Mouse (Mus musculus): ENCODE results near the gene Rpl21. TPM values are rescaled to one million over a fixed set of nuclear protein-coding genes. Genes with fewer than 3 reads are reported as not detected.

Rpl21 gene
- polyA plus RNA-seq, 1 experiment from 2014 or later, result 378 TPM

DNA sequence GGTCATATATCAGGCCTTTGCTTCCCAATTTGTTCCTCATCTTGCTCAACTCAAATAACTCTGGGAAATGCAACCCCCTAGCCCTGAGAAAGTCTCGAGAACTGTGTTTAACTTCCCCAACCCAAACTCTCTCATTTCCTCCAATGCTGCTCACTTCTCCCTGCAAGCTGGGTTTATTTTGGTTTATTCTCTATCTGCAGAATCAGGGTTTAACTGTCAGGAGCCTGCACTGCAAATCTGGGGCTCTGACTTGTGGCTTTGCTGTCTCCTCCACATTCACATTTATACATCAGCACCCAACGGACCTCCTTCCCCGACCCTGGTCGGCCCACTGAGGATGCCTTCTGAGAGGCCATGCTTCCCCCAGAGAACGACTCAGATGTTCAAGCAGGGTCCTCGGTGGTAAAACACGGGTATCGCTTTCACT is 26.7 kb upstream of the Rpl21 start:
- Histone ChIP-seq H3K4me2 (no peak overlapping the region), H3K27ac (no peak overlapping the region), H3K4me3 (no peak overlapping the region), H3K4me1 (replicated peaks) (no peaks in the 10 kb centered on the region), H3K36me3 (no peaks in the 10 kb centered on the region), H3K9ac (no peak overlapping the region), H3K27me3 (no peaks in the 10 kb centered on the region), H3K9me3 (peaks cover 10% of the 10 kb centered on the region; the same call in 1 of the 2 replicates)
- ATAC-seq (ENCODE audit: low FRiP score), result no peak
- WGBS, result 84% methylated on average over 8 of the region's 8 CpGs

DNA sequence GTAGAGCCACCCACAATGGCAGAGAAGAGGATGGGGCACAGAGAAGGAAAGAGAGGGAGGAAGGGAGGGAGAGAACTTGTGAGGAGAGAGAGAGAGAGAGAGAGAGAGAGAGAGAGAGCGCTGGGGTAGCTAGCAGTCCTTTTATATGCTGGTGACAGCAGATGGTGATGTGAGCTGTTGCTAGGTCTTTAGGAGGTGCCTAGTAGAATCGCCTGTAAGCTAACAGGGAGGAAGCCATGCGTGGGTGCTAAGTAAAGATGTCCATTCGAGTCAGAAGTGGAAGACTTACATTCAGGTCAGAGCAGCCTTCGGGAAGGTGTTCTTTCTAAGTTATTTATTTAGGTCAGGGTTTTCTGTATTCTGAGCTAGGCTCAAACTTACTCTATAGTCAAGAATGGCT is 22.7 kb upstream of the Rpl21 start:
- ATAC-seq (ENCODE audit: low FRiP score), result no peak
- Histone ChIP-seq H3K36me3 (no peaks in the 10 kb centered on the region), H3K4me3 (no peak overlapping the region), H3K9me3 (no peaks in the 10 kb centered on the region), H3K9ac (no peak overlapping the region), H3K4me2 (no peak overlapping the region), H3K27ac (no peak overlapping the region), H3K4me1 (replicated peaks) (no peaks in the 10 kb centered on the region), H3K27me3 (no peaks in the 10 kb centered on the region)
- WGBS, result 78% methylated on average over 5 of the region's 5 CpGs

DNA sequence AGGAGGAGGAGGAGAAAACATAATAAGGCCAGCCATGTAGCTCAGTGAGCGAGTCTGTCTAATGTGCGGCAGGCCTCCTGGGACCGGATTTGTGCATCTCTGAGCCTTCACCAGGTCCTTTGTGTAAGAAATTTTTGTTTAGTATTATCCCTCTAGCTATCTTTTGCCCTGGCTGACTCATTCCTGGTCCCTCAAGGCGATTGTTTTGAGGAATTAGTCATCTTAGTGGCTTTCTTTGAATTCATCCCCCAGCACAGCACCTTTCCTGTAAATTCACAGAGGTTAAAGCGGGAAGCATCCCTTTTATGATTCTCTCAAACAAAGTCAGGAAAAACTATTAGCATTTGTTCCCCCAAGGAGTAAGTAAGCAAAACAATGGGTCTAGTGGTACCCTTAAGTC is 19.8 kb upstream of the Rpl21 start:
- Histone ChIP-seq H3K4me2 (no peak overlapping the region), H3K27me3 (no peaks in the 10 kb centered on the region), H3K4me3 (no peak overlapping the region), H3K4me1 (replicated peaks) (no peaks in the 10 kb centered on the region), H3K36me3 (no peaks in the 10 kb centered on the region), H3K27ac (no peak overlapping the region), H3K9ac (no peak overlapping the region), H3K9me3 (no peaks in the 10 kb centered on the region)
- WGBS, result 91% methylated on average over 5 of the region's 5 CpGs
- ATAC-seq (ENCODE audit: low FRiP score), result no peak

DNA sequence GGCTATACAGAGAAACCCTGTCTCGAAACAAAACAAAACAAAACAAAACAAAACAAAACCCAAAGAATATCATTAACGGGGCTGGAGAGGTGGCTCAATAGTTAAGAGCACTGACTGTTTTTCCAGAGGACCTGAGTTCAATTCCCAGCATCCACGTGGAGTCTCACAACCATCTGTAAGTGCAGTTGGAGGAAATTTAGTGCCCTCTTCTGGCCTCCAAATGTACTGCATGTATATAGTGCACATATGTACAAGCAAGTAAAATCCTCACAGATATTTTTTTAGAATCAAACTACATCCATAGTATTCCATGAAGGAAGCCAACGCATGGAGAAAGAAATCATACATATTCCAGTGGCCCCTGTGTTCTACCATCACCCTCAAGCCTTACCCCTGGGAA is 19.3 kb upstream of the Rpl21 start:
- no peak overlapping the region for H3K4me2 ChIP-seq
- 86% methylated on average over 4 of the region's 4 CpGs for whole genome bisulfite sequencing
- ATAC-seq (ENCODE audit: low FRiP score), result no peak
- no peaks in the 10 kb centered on the region for H3K36me3 ChIP-seq
- H3K9me3 ChIP-seq, result no peaks in the 10 kb centered on the region
- no peaks in the 10 kb centered on the region for H3K27me3 ChIP-seq
- no peak overlapping the region for H3K4me3 ChIP-seq
- no peak overlapping the region for H3K9ac ChIP-seq
- H3K4me1 ChIP-seq (replicated peaks), result no peaks in the 10 kb centered on the region
- H3K27ac ChIP-seq, result no peak overlapping the region

DNA sequence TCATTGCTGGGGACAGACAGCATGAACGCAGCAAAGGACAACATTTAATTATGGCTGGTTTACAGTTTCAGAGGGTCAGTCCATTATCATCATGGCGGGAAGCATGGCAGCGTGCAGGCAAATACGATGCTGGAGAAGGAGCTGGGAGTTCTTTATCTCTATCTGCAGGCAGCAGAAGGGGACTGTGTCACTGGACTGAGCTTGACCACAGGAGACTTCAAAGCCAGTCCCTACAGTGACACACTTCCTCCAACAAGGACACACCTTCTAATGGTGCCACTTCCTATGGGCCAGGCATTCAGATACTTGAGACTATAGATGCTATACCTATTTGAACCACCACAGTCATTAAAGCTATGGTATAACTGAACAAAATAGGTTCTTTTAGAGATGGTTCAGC is 17.3 kb upstream of the Rpl21 start:
- H3K36me3 ChIP-seq, result no peaks in the 10 kb centered on the region
- 85% methylated on average over 4 of the region's 4 CpGs for WGBS

DNA sequence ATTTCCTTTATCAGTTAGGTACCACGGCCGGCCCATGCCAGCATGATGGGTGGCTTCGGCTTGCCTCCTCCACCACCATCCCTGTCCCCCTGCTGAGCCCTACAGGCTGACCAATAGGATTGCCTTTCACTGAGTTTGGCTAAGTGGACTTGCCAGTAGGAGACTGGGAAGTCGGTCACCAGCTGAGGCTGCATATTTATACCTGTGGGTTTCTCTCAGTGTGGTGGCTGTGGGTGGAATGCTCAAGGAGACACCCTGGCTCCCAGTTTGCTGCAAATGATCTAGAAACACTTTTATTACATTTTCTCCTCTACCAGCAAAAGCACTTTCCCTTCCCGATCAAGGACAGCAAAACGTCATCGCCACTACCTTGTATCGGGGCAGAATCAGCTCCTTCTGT is 15.1 kb upstream of the Rpl21 start:
- H3K27me3 ChIP-seq, result no peaks in the 10 kb centered on the region
- H3K4me1 ChIP-seq (replicated peaks), result no peaks in the 10 kb centered on the region
- no peaks in the 10 kb centered on the region for H3K9me3 ChIP-seq
- no peak overlapping the region for H3K4me3 ChIP-seq
- H3K27ac ChIP-seq, result no peak overlapping the region
- 85% methylated on average over 8 of the region's 8 CpGs for WGBS
- no peak overlapping the region for H3K4me2 ChIP-seq
- no peak for ATAC-seq (ENCODE audit: low FRiP score)
- no peak overlapping the region for H3K9ac ChIP-seq
- H3K36me3 ChIP-seq, result no peaks in the 10 kb centered on the region

More for the DNA sequence above, 17.3 kb upstream of the Rpl21 start:
- no peaks in the 10 kb centered on the region for H3K4me1 ChIP-seq (replicated peaks)
- no peak overlapping the region for H3K9ac ChIP-seq
- no peaks in the 10 kb centered on the region for H3K27me3 ChIP-seq
- ATAC-seq (ENCODE audit: low FRiP score), result no peak
- no peak overlapping the region for H3K27ac ChIP-seq
- no peaks in the 10 kb centered on the region for H3K9me3 ChIP-seq
- H3K4me3 ChIP-seq, result no peak overlapping the region
- no peak overlapping the region for H3K4me2 ChIP-seq

DNA sequence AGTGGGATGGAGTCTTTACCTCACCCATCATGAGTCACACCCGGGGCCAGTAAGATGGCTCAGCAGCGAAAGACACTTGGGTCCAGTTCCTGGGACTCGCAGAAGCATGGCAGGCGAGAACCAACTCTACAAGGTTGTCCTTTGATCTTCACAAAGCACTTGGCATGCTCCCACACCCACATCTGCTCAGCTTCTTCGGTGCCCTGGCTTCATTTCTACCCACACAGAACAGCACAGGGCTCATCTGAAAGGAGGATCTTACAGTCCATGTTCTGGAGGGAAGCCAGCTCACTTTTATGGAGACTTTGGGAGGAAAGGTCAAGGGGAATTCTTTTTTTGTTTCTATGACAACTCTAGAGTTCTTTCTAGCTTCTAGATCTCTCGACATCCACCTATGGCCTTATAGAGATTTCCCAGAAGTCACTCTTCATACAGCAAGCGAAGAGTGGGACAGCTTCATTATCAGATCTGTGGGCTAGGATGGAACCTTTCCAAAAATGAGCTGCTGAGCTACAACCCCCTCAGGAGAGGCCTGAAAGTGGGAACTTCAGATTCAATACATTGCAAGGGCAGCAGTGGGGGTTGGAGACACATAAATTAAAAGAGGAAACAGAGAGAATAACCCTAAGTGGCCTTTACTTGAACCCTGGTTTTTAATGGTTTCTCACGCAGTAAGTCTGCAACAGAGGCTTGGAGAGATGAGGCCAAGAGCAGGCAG is 13.6 kb upstream of the Rpl21 start:
- Histone ChIP-seq H3K4me3 (no peak overlapping the region), H3K27ac (no peak overlapping the region), H3K36me3 (no peaks in the 10 kb centered on the region), H3K9ac (no peak overlapping the region), H3K4me1 (replicated peaks) (no peaks in the 10 kb centered on the region), H3K9me3 (no peaks in the 10 kb centered on the region), H3K4me2 (no peak overlapping the region), H3K27me3 (no peaks in the 10 kb centered on the region)
- no peak for ATAC-seq (ENCODE audit: low FRiP score)
- 64% methylated on average over 8 of the region's 8 CpGs for WGBS

DNA sequence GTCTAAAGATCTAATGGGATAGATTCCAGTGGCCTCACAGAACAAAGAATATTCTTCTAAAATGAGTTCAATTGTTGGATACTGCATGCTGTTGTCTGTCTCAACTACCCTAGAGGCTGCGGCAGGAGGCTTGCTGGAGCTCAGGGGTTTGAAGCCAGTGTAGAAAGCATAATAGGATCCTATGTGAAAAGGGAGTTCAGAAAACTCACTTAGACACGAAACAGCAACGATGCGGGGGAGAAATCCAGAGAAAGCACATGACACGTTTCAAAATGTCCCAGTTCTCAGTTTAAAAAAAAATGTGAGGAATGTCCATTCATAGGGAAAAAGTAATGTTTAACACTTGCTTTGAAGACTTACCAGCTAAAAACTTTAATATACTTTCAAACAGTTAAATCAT is 9.7 kb upstream of the Rpl21 start:
- H3K36me3 ChIP-seq, result no peaks in the 10 kb centered on the region
- 86% methylated on average over 5 of the region's 5 CpGs for WGBS
- H3K9ac ChIP-seq, result no peak overlapping the region
- no peaks in the 10 kb centered on the region for H3K9me3 ChIP-seq
- no peak for ATAC-seq (ENCODE audit: low FRiP score)
- H3K27ac ChIP-seq, result no peak overlapping the region
- H3K4me1 ChIP-seq (replicated peaks), result 0 out of 2 replicates have a peak, but pooled peaks cover 6% of the 10 kb centered on the region
- H3K4me3 ChIP-seq, result no peak overlapping the region
- H3K27me3 ChIP-seq, result no peaks in the 10 kb centered on the region
- H3K4me2 ChIP-seq, result no peak overlapping the region

DNA sequence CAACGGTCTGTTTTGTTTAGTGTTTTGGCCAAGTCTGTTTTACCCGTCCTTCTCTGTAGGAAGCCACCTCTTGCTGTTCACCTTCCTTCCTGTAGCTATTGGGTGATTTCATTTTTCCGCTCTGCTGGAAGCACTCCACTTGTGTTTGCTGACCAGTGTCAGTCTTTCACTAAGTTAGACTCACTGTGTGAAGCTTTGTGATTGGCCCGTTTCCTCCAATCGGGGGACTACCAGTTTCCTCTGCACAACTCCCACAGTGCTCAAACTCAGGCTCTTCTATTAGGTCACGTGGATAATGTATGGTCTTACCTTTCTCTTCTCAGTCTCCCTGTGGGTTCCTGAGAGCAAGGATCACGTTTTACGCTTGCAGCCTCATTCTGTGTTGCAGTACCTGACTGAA is 3.2 kb upstream of the Rpl21 start:
- no peaks in the 10 kb centered on the region for H3K27me3 ChIP-seq
- no peaks in the 10 kb centered on the region for H3K9me3 ChIP-seq
- no peak overlapping the region for H3K9ac ChIP-seq
- no peak overlapping the region for H3K4me3 ChIP-seq
- H3K36me3 ChIP-seq, result peaks cover 2% of the 10 kb centered on the region
- ATAC-seq (ENCODE audit: low FRiP score), result no peak
- 47% methylated on average over 8 of the region's 8 CpGs for WGBS
- H3K4me1 ChIP-seq (replicated peaks), result peaks cover 23% of the 10 kb centered on the region
- no peak overlapping the region for H3K4me2 ChIP-seq
- no peak overlapping the region for H3K27ac ChIP-seq

DNA sequence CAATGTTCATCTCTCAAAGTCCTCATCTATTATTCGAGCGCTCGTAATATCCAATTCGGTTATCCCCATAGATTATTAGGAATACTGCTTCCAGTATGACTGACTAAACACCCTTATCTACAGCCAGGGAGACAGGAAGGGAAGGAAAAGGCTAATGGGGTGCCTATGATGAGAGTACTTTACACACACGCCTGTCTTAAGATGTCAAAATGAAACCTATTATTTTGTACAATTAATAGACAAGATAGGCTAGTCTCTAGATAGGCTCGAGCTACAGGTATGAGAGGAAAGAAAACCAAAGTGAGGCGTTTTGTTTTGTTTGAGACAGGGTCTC is 288 bp upstream of the Rpl21 start:
- Histone ChIP-seq H3K4me3 (peak overlapping the region; percentile 91), H3K9ac (peak overlapping the region; percentile 94), H3K9me3 (no peaks in the 10 kb centered on the region), H3K4me1 (replicated peaks) (peaks cover 29% of the 10 kb centered on the region), H3K36me3 (peaks cover 31% of the 10 kb centered on the region), H3K27me3 (no peaks in the 10 kb centered on the region), H3K27ac (peak overlapping the region; percentile 89), H3K4me2 (peak overlapping the region; percentile 82)
- ATAC-seq (ENCODE audit: low FRiP score), result no peak
- WGBS, result 48% methylated on average over 7 of the region's 7 CpGs

DNA sequence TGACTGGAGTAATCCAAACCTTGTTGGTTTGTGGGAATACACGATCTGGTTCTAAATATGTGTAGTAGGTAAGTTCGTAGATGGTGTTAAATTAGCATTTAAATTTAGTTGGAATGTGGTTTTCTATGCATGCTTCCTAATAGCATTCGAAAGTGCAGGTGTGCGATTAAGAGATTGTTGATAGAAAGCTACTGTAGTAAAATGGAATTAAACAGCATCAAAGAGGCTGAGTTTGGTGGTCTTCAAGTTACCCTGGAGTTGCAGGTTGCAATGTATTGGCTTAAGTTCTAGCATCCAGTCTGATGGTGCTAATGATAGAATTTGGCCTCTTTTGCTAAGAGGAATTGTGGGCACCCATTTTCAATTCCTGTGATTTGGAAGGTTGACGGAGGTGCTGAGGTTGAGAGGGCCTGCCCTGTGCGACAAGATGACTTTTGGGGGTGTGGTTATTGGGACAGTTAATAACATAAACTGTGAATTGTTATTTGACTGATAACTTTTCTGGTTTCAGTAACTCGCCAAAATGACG is 1.0 kb downstream of the Rpl21 start:
- WGBS, result 23% methylated on average over 8 of the region's 8 CpGs
- no peak for ATAC-seq (ENCODE audit: low FRiP score)
- peak overlapping the region; percentile 89 for H3K27ac ChIP-seq
- no peaks in the 10 kb centered on the region for H3K9me3 ChIP-seq
- peak overlapping the region; percentile 91 for H3K4me3 ChIP-seq
- H3K4me1 ChIP-seq (replicated peaks), result peaks cover 29% of the 10 kb centered on the region
- H3K36me3 ChIP-seq, result peaks cover 43% of the 10 kb centered on the region
- peak overlapping the region; percentile 82 for H3K4me2 ChIP-seq
- no peaks in the 10 kb centered on the region for H3K27me3 ChIP-seq
- peak overlapping the region; percentile 94 for H3K9ac ChIP-seq

DNA sequence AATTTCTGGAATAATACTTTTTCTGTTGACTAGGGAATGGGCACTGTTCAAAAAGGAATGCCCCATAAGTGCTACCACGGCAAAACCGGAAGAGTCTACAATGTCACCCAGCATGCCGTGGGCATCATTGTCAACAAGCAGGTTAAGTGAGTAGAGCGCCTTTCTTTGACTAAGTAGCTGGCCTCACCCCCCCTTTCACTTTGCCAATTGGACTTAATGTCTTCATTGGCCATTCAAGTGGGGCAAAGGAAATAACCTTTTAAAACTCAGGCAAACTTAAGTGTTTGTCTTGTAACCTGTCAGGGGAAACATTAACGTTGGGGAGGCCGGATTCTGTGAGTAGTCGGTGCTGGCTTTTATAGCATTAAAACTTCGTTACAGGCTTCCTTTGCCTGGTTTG is 2.3 kb downstream of the Rpl21 start:
- Histone ChIP-seq H3K9me3 (no peaks in the 10 kb centered on the region), H3K27ac (no peak overlapping the region), H3K36me3 (peaks cover 53% of the 10 kb centered on the region), H3K9ac (no peak overlapping the region), H3K4me1 (replicated peaks) (peaks cover 29% of the 10 kb centered on the region), H3K4me3 (no peak overlapping the region), H3K4me2 (no peak overlapping the region), H3K27me3 (no peaks in the 10 kb centered on the region)
- no peak for ATAC-seq (ENCODE audit: low FRiP score)
- WGBS, result 93% methylated on average over 8 of the region's 8 CpGs

DNA sequence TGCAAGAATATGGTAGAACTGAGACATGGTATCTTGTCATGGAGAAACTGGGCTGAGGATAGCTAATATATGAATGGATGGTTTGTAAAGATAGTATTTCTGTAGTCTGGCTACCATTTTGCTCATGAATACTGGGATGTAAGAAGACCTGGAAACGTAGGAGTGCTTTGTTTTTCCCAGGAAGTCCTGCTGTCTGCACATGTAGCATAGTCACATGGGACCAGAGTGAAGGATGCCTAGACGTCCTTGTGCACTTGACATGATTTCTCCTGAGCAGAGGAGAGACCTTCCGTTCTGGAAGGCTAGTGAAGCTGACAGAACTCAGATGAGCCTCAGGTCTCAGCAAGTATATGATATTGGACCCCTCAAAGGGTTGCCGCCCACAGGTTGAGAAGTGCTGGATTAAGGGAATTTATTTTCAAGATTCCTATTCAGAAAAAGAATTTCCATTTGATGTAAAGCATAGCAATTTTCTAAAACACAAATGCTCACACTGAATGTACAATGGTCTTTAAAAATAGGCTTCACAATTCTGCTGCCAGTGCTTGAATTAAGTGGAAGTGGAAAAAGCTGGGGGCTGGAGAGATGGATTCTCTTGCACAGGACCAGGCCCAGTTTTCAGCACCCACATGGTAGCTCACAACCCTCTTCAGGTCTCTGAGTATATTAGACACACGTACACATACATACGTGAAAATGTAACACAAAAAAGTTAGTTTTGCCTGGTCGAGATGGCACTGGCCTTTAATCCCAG is 5.5 kb downstream of the Rpl21 start:
- H3K4me1 ChIP-seq (replicated peaks), result peaks cover 22% of the 10 kb centered on the region
- H3K4me2 ChIP-seq, result no peak overlapping the region
- no peak for ATAC-seq (ENCODE audit: low FRiP score)
- 64% methylated on average over 7 of the region's 7 CpGs for WGBS
- no peaks in the 10 kb centered on the region for H3K27me3 ChIP-seq
- no peak overlapping the region for H3K9ac ChIP-seq
- no peak overlapping the region for H3K4me3 ChIP-seq
- H3K36me3 ChIP-seq, result peaks cover 53% of the 10 kb centered on the region
- H3K27ac ChIP-seq, result no peak overlapping the region
- no peaks in the 10 kb centered on the region for H3K9me3 ChIP-seq

Measured in hindbrain, embryonic 13.5 days (tissue).